ENCODE assay signal across 11 mouse cellular contexts in the genomic region with DNA sequence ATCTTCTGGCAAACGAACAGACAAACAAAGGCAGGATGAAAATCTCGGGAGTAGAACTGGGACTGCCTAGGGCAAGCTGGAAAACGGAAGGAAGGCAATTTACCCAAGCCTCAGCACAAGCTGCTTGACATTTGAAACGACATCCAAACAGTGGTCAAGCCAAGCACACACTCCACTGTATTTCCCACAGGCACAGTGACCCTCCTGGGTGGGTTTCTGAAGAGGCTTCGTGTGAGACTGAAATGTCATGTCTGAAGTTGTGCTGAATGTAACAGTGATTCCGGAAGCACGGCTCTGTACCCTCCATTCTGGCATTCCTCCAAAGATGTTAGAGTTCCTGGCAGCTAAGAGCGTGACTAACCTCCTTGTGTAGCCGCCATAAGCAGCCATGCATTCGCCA. TPM values are rescaled to one million over a fixed set of nuclear protein-coding genes. Genes with fewer than 3 reads are reported as not detected.
DNase-seq lines count a peak whose midpoint lies in the region; ATAC-seq lines count a peak whose summit lies in the region.
"Had no signal": no experiment of that assay in that cellular context is flagged by ENCODE, and none has a peak within 500 bp of the region (broad histone marks: within the 10 kb centered on the region; RNA-seq: fewer than 3 reads in every experiment).

No protein-coding gene starts in this region.

- WGBS in heart, embryonic 14.5 days, result 54% methylated on average over 10 of the region's 10 CpGs
- WGBS in lung, embryonic 15.5 days, result 36% methylated on average over 10 of the region's 10 CpGs
- 32% methylated on average over 10 of the region's 10 CpGs for WGBS in embryonic facial prominence, embryonic 13.5 days
- 76% methylated on average over 10 of the region's 10 CpGs for WGBS in liver, embryonic 11.5 days

- peak overlapping the region; percentile 17 to 39; a peak in 1 of 4 replicates for H3K27ac ChIP-seq in heart, embryonic 14.5 days (replicated peaks in 1 of 2; ENCODE audit: control insufficient read depth in 1 of 2, insufficient read depth in 1 of 2, low read depth in 2 of 2, low read length in 2 of 2)
- H3K27ac ChIP-seq in lung, embryonic 15.5 days, result peak overlapping the region; percentile 51
- peak overlapping the region; percentile 78 for H3K27ac ChIP-seq in embryonic facial prominence, embryonic 13.5 days
- H3K27ac ChIP-seq in liver, embryonic 11.5 days (ENCODE audit: low read depth, low read length), result no peak overlapping the region
- H3K27ac ChIP-seq: limb, embryonic 12.5 days had no signal

- H3K4me1 ChIP-seq in heart, embryonic 14.5 days (ENCODE audit: control insufficient read depth in 2 of 2, insufficient read depth in 2 of 2, low read length in 2 of 2), result peaks cover 19 to 31% of the 10 kb centered on the region in 2 experiments
- peaks cover 20% of the 10 kb centered on the region; the same call in 1 of the 2 replicates for H3K4me1 ChIP-seq in lung, embryonic 15.5 days
- H3K4me1 ChIP-seq in embryonic facial prominence, embryonic 13.5 days, result peaks cover 26% of the 10 kb centered on the region
- H3K4me1 ChIP-seq in liver, embryonic 11.5 days (replicated peaks; ENCODE audit: control insufficient read depth, insufficient read depth, low read length), result no peaks in the 10 kb centered on the region
- H3K4me1 ChIP-seq: limb, embryonic 12.5 days had no signal

- intact Hi-C loops in heart, postnatal 25 days (cut with DNase I), result no loop called here

- no peak for DNase-seq in heart, postnatal 25 days (ENCODE audit: low spot score)
- DNase-seq in lung, postnatal 25 days (ENCODE audit: low spot score), result no peak
- peak; percentile 40 for DNase-seq in kidney, postnatal 14 days
- no peak for DNase-seq in liver, embryonic 11.5 days (ENCODE audit: low spot score)
- DNase-seq in right cerebral cortex, adult 2 months (ENCODE audit: low spot score in 2 of 2), result no peak

- no peak overlapping the region for H3K9ac ChIP-seq in heart, embryonic 14.5 days (ENCODE audit: low read length)
- no peak overlapping the region for H3K9ac ChIP-seq in lung, embryonic 15.5 days
- no peak overlapping the region for H3K9ac ChIP-seq in embryonic facial prominence, embryonic 13.5 days
- H3K9ac ChIP-seq in liver, embryonic 11.5 days (ENCODE audit: low read depth, low read length), result no peak overlapping the region
- H3K9ac ChIP-seq: limb, embryonic 12.5 days had no signal

- no peak for ATAC-seq in heart, embryonic 14.5 days (ENCODE audit: insufficient number of reproducible peaks, insufficient read depth, low FRiP score, low read depth)
- ATAC-seq in lung, embryonic 15.5 days (ENCODE audit: borderline replicate concordance, extremely low read depth, low FRiP score, low TSS enrichment), result peak; percentile 73; the same call in 1 of the 2 replicates
- ATAC-seq in embryonic facial prominence, embryonic 13.5 days (ENCODE audit: insufficient number of reproducible peaks, insufficient read depth, low FRiP score, low TSS enrichment, low read depth), result peak; percentile 65; the same call in 1 of the 2 replicates
- ATAC-seq in liver, embryonic 11.5 days (replicated peaks; ENCODE audit: low FRiP score), result no peak

- no peaks in the 10 kb centered on the region for H3K36me3 ChIP-seq in heart, embryonic 14.5 days (ENCODE audit: control insufficient read depth, insufficient read depth, low read length)
- H3K36me3 ChIP-seq in lung, embryonic 15.5 days, result no peaks in the 10 kb centered on the region
- no peaks in the 10 kb centered on the region for H3K36me3 ChIP-seq in embryonic facial prominence, embryonic 13.5 days
- no peaks in the 10 kb centered on the region for H3K36me3 ChIP-seq in liver, embryonic 11.5 days (ENCODE audit: control insufficient read depth, insufficient read depth, low read length)
- H3K36me3 ChIP-seq: limb, embryonic 12.5 days had no signal

- H3K4me2 ChIP-seq in heart, embryonic 14.5 days (ENCODE audit: low read length), result no peak overlapping the region
- no peak overlapping the region for H3K4me2 ChIP-seq in lung, embryonic 15.5 days
- peak overlapping the region; percentile 32 for H3K4me2 ChIP-seq in embryonic facial prominence, embryonic 13.5 days
- no peak overlapping the region for H3K4me2 ChIP-seq in liver, embryonic 11.5 days
- H3K4me2 ChIP-seq: limb, embryonic 12.5 days had no signal

- no peaks in the 10 kb centered on the region for H3K27me3 ChIP-seq in heart, embryonic 14.5 days (ENCODE audit: control insufficient read depth, insufficient read depth, low read length)
- H3K27me3 ChIP-seq in lung, embryonic 15.5 days, result no peaks in the 10 kb centered on the region
- H3K27me3 ChIP-seq in embryonic facial prominence, embryonic 13.5 days, result no peaks in the 10 kb centered on the region
- H3K27me3 ChIP-seq in liver, embryonic 11.5 days (replicated peaks; ENCODE audit: control insufficient read depth, insufficient read depth, low read length), result no peaks in the 10 kb centered on the region
- H3K27me3 ChIP-seq: limb, embryonic 12.5 days had no signal

- H3K4me3 ChIP-seq in heart, embryonic 14.5 days (ENCODE audit: control insufficient read depth in 1 of 2, insufficient read depth in 1 of 2, low read depth in 1 of 2, low read length in 2 of 2), result no peak overlapping the region
- H3K4me3 ChIP-seq in lung, embryonic 15.5 days, result no peak overlapping the region
- no peak overlapping the region for H3K4me3 ChIP-seq in embryonic facial prominence, embryonic 13.5 days
- H3K4me3 ChIP-seq in liver, embryonic 11.5 days (ENCODE audit: low read depth, low read length), result no peak overlapping the region
- H3K4me3 ChIP-seq: limb, embryonic 12.5 days had no signal

- no peaks in the 10 kb centered on the region for H3K9me3 ChIP-seq in heart, embryonic 14.5 days (ENCODE audit: control insufficient read depth, low read length)
- H3K9me3 ChIP-seq in lung, embryonic 15.5 days, result no peaks in the 10 kb centered on the region
- H3K9me3 ChIP-seq in embryonic facial prominence, embryonic 13.5 days, result no peaks in the 10 kb centered on the region
- no peaks in the 10 kb centered on the region for H3K9me3 ChIP-seq in liver, embryonic 11.5 days (ENCODE audit: control insufficient read depth, low read length)
- H3K9me3 ChIP-seq: limb, embryonic 12.5 days had no signal

RNA-seq across cellular contexts. Expression of a gene that starts 28.5 kb away (rescaled TPM):
- 0.57 and 0.89 TPM in 2 replicates for polyA plus RNA-seq in heart, embryonic 14.5 days (2014; fragmentation: Nextera tagmentation; extraction: Ambion mirVana)
- total RNA-seq in heart, postnatal 25 days (2021), result 1 to 10 TPM; 1.3 to 1.8 TPM
- polyA plus RNA-seq in lung, embryonic 15.5 days (2015; fragmentation: Nextera tagmentation; extraction: Ambion mirVana), result 0.13 and 0.15 TPM in 2 replicates
- 0.40 TPM in 1 of 2 replicates, not detected in the other for polyA plus RNA-seq in embryonic facial prominence, embryonic 13.5 days (2015; fragmentation: Nextera tagmentation; extraction: Ambion mirVana)
- not detected in 2 replicates for polyA plus RNA-seq in liver, embryonic 11.5 days (2014; fragmentation: Nextera tagmentation; extraction: Ambion mirVana)
- total RNA-seq: hematopoietic stem cell, adult 5-6 weeks had no signal
- polyA plus RNA-seq: spleen, adult 2 months had no signal

RNA-seq across cellular contexts. Expression of a gene that starts 30.9 kb away (rescaled TPM):
- polyA plus RNA-seq in heart, embryonic 14.5 days (2014; fragmentation: Nextera tagmentation; extraction: Ambion mirVana), result 16.5 and 18.7 TPM in 2 replicates
- total RNA-seq in heart, postnatal 25 days (2021), result 10 to 100 TPM; 62.6 to 64.4 TPM
- 0.48 and 0.64 TPM in 2 replicates for polyA plus RNA-seq in lung, embryonic 15.5 days (2015; fragmentation: Nextera tagmentation; extraction: Ambion mirVana)
- polyA plus RNA-seq in embryonic facial prominence, embryonic 13.5 days (2015; fragmentation: Nextera tagmentation; extraction: Ambion mirVana), result 0.40 and 0.41 TPM in 2 replicates
- 0.05 and 0.09 TPM in 2 replicates for polyA plus RNA-seq in liver, embryonic 11.5 days (2014; fragmentation: Nextera tagmentation; extraction: Ambion mirVana)

RNA-seq across cellular contexts. Expression of a gene that starts 47.5 kb away (rescaled TPM):
- 7.0 and 7.7 TPM in 2 replicates for polyA plus RNA-seq in heart, embryonic 14.5 days (2014; fragmentation: Nextera tagmentation; extraction: Ambion mirVana)
- 1 to 10 TPM; 2.3 to 2.5 TPM for total RNA-seq in heart, postnatal 25 days (2021)
- 11.4 and 12.1 TPM in 2 replicates for polyA plus RNA-seq in lung, embryonic 15.5 days (2015; fragmentation: Nextera tagmentation; extraction: Ambion mirVana)
- polyA plus RNA-seq in embryonic facial prominence, embryonic 13.5 days (2015; fragmentation: Nextera tagmentation; extraction: Ambion mirVana), result 12.4 and 14.0 TPM in 2 replicates
- 13.1 and 13.5 TPM in 2 replicates for polyA plus RNA-seq in liver, embryonic 11.5 days (2014; fragmentation: Nextera tagmentation; extraction: Ambion mirVana)

RNA-seq across cellular contexts. Expression of a gene that starts 49.0 kb away (rescaled TPM):
- polyA plus RNA-seq in heart, embryonic 14.5 days (2014; fragmentation: Nextera tagmentation; extraction: Ambion mirVana), result 6.9 and 7.5 TPM in 2 replicates
- 1 to 10 TPM; 4.8 to 5.9 TPM for total RNA-seq in heart, postnatal 25 days (2021)
- 7.4 and 7.6 TPM in 2 replicates for polyA plus RNA-seq in lung, embryonic 15.5 days (2015; fragmentation: Nextera tagmentation; extraction: Ambion mirVana)
- 8.7 and 13.3 TPM in 2 replicates for polyA plus RNA-seq in embryonic facial prominence, embryonic 13.5 days (2015; fragmentation: Nextera tagmentation; extraction: Ambion mirVana)
- polyA plus RNA-seq in liver, embryonic 11.5 days (2014; fragmentation: Nextera tagmentation; extraction: Ambion mirVana), result 45.0 and 53.2 TPM in 2 replicates

Comparison
In these comparisons a context has a peak if more than half of its experiments do, and no peak if none do; other contexts are left out.
1. ATAC-seq: peak in lung, embryonic 15.5 days (single experiment) and embryonic facial prominence, embryonic 13.5 days (single experiment); none in heart, embryonic 14.5 days (single experiment) and liver, embryonic 11.5 days (single experiment).
2. RNA of a gene that starts 30.9 kb away (polyA plus RNA-seq): 16.5 to 18.7 TPM in heart, embryonic 14.5 days; 0.48 to 0.64 TPM in lung, embryonic 15.5 days, 0.40 to 0.41 TPM in embryonic facial prominence, embryonic 13.5 days and 0.05 to 0.09 TPM in liver, embryonic 11.5 days; every median in the first group is over 10 times any median in the second.